Mouse (Mus musculus): ENCODE measurements around the gene Unc13a.

Gene Unc13a

DNA sequence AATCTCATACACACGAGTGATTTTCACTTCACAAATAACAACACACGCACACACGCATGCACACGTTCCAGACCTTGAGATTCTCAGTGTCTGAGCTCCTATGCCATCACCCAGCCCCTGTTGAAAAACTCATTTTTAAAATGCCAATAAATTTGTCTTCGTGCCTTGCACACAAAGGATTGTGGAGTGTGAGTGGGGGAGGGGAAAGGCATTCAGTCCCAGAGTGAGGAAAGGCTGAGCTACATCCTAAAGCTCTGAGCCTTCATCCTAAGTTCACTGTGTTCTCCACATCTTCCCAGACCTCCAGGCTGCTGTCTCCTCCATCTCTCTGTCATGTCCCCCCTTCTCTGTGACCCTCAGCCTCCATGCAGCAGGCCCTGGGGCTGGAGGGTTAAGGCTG, 4.3 kb downstream of the Unc13a start:
- no peak for DNase-seq (ENCODE audit: inconsistent age in 2 of 2, low spot score in 1 of 2)

DNA sequence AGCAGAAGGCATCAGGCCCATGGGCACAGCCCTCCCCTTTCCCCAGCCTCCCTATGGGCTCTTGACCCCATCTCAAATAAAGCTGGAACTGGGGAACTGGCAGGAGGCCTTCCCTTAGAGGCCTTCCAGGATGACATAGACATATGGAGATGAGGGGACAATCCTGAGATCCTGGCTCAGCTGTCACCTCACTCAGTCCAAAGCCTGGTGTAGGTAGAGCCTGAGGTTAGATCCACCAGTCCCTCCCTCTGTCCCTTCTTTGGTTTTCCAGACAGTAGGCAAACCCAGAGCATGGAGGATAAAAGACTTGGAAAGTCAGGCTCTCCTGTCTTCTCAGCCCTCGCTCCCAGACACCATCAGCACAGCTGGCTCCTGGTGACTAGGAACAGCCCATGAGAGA, 4.7 kb downstream of the Unc13a start:
- no peak for DNase-seq (ENCODE audit: inconsistent age in 2 of 2, low spot score in 1 of 2)

DNA sequence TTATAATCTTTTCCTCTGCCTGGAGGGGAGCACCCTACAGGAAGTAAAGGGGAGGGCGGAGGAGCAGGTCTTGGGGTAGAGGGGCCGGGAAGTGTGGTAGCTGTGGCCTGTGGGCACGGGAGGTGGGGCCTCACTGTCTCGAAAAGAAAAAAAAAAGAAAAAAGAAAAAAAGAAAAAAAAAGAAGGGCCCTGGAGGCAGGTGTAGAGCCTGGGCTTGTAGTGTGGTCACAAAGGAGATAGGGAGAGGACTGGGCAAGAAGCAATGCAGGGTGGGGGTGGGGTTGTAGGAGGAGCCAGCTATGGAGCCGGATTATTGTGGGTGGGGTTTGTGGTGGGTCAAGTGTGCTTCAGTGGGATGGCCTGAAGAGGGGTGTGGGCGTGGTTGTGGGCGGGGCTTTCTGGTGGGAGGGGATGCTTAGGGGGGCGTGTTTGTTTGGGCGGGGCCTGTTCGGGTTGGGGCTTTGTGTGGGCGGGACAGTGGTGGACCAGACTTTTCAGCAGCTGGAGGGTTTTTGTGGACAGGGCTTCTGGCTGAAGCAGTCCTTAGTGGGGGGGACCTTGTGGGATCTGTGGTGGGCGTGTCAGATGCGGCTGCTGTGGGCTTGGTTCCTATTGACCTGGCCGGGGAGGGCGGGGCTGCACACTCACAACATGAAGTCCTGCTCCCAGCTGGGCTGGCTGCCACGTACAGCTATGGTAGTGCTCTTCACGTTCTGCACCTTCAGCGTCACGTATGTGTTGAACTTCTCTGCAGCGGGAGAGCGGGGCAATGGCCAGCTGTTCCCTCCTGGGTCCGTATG, 6.0 kb downstream of the Unc13a start:
- DNase-seq (ENCODE audit: inconsistent age in 2 of 2, low spot score in 1 of 2): peak; percentile 58 to 80

DNA sequence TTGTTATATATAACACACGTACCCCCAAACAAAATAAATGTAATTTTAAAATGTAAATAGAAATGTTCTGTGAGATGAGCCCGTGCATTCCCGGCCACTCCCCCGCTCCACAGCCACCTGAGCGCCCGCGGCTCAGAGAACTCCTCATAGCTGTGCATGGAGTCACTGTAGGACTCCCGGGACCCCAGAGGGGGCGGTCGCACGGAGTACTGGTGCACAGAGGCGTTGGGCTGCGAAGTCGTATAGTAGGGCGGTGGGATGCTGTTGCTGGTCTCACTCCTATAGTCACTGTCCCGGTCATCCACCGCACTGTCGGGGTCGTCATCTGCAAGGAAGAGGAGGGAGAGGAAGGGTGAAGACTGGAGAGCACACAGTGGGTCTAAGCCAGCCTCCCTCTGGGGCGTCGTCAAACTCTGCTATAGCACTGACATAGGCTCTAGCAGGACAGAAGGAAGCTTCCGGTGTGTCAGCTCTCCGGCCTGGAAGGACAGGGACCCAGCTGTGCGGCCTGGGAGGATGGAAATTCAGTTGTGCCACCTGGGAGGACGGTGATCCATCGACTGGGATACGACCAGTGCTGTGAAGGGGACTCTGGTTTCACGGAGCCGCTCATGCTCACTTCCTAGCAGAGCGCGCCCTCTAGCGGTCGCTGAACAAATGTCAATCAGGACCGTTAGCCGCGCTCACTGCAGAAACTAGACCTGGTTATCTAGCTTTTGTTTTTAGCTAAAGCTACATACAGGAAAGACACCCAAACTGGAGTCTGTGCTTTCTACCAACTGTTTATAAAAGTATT, 11.0 kb downstream of the Unc13a start:
- peak; percentile 85 to 95 for DNase-seq (ENCODE audit: inconsistent age in 2 of 2, low spot score in 1 of 2)

DNA sequence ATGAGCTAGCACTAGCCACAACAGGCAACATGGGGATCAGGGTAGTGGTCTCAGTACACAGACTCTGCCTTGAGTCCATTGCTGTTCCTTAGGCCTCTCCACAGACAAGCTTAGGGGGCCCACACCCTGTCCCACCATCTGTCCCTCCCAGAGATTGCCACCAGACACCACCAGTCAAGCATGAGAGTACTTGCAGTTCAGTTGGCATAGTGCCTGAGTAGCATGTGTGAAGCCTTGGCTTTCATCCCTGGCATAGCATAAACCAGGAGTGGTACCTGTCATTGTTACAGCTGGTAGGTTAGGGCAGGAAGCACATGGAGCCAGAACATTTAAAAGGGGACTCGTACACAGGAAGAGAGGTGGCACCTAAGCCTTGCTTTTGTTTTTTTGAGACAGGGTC, 11.8 kb downstream of the Unc13a start:
- no peak for DNase-seq (ENCODE audit: inconsistent age in 2 of 2, low spot score in 1 of 2)

DNA sequence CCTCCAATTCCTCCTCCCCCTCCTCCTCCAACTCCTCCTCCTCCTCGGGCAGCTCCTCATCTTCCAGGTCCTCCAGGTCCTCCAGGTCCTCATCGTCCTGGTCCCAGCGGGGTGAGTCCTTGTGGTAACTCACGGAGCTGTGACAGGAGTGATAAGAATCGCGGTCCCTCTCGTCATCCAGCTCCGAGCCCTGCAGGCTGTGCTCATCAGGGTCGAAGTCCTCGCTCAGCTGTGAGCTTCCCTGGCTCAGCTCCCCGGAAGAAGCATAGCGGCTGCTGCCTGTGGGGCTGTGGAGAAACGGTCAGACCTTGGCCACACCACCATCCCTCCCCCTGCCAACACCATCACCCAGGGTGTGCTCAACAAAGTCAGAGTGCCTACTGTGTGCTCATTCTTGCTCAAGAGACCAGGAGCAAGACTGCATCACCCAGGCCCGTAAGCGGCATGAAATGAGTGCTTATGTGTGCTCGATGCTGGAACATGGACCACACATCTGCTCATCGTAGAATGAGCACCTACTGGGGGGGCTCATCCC, 13.0 kb downstream of the Unc13a start:
- DNase-seq (ENCODE audit: inconsistent age in 2 of 2, low spot score in 1 of 2): peak in 1 of 2 experiments; percentile 58

DNA sequence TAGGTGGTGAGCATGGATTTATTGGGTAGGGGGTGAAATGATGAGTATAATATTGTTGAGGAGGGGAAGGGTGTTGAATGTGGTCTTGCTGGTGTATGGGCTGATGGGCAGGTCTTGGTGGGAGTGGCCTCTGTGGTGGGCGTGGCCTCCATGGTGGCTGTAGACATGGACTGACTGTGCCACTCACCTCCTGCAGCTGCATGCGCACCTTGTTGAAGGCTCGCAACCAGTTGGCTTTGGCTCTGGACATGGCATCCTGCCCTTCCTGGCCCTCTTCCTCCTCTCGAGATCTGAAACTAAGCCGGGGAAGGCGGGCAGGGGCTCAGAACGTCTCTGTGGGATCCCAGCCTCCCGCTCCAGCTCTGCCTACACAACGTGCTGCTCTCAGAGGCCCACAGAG, 13.7 kb downstream of the Unc13a start:
- no peak for DNase-seq (ENCODE audit: inconsistent age in 2 of 2, low spot score in 1 of 2)

DNA sequence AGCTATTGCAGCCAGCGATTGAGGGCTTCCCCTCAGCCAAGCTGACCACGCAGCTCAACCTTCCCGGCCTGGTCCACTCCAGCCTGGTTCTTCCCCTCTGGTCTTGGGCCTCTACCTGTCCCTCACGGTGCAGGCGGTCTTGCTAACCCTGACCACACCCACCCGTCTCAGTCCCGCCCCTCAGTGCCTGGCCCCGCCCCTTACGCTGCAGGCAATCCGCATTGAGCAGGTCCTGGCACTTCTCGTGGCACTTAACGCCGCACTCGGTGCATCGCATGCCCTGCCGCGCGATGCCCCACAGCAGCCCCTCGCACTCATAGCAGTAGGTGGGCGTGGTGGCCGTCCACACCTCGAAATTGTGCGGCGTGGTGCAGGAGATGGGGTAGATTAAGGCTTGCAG, 17.0 kb downstream of the Unc13a start:
- peak in 1 of 2 experiments; percentile 75 for DNase-seq (ENCODE audit: inconsistent age in 2 of 2, low spot score in 1 of 2)

DNA sequence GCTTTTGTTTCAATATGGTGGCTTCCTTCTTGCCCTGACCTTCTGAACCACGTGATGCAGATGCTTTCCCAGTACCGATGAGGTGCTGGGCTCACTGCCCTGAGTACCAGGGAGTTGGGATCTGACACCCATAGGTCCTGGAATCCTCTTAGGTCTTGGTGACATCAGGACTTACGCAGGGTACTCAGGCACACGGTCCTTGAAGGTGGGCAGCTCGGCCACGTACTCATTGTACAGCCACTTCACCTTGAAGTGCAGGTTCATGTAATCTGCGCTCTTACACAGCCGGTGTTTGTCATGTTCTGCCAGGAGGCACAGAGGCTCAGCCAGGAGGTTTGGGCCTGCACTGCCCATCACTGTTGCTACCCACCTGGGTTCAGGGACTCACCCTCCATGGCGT, 26.0 kb downstream of the Unc13a start:
- DNase-seq (ENCODE audit: inconsistent age in 2 of 2, low spot score in 1 of 2): no peak

DNA sequence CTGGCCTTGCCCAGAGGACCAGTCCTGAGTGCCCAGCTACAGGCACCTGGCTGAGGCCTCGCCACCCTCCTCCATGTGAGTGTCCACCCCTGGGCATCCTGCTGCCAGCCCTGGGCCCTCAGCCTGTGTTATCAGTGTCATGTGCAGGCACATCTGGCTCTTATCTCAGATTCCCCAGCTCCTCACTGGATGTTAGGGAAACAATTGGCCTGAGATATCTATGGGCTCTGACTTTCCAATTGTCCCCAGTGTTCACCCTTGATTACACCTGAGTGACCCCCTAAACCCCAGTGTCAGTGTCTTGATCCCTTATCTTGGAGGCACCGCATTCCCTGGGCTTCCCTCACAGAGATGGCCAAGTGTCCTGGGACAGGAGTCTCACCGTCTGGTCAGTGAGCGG, 32.2 kb downstream of the Unc13a start:
- DNase-seq (ENCODE audit: inconsistent age in 2 of 2, low spot score in 1 of 2): no peak

DNA sequence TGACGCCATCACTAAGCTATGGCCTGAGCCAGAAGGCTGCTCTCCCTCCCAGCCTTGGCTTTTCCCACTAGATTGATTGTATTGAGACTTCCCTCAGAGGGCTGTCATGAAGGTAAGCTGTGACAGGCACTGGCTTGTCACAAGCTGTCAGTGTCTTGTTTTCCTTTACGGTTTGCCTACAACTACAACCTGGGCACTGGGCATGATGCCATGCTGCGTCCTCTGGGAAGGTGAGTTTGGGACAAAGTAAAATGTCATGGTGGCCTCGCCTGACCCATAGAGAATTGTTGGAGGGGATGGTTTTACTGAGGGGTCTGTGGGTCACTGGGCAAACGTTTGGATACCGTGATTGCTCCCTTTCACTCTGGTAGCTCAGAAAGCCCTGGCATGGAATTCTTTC, 33.2 kb downstream of the Unc13a start:
- DNase-seq (ENCODE audit: inconsistent age in 2 of 2, low spot score in 1 of 2): no peak

DNA sequence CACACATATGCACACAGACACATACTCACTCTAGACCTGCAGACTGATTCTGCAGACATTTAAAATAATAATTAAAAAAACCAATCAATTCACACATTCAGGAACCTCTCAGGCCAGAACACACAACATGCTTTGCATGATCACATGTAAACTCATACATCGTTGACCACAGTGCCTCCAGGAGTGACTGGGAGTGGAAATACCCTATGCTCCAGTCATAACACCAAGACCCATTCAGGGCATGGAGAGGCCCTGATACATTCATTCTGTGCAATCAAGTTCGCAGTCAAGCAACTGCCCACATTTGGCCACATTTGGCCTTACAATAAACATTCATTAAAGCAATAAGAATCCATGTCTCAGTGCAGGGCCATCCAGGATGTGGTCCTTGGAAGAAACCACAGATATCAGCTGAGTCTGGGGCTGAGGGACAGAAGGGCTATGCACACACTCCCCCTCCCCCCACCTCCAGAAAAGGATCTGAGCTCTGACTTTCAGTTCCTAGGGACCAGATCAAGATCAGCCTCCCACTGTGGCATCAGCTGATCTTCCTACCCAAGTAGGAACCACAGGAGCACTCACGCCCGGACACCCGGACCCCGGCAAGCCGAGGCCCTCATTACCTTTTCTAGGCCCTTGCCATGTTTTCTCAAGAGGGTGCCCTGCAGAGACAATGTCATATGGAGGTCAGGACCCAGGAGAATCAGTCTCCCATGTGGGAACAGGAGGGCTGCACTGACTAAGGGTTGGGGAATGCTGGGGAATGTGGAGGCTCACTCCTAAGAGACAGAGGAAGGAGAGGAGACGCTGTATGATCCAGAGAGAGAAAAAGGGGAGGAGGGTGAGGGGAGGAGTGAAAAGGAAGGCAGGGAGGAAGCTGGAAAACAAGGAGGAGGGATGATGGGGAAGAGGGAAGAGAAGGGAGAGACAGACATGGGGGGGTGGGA, 34.1 kb downstream of the Unc13a start:
- no peak for DNase-seq (ENCODE audit: inconsistent age in 2 of 2, low spot score in 1 of 2)

DNA sequence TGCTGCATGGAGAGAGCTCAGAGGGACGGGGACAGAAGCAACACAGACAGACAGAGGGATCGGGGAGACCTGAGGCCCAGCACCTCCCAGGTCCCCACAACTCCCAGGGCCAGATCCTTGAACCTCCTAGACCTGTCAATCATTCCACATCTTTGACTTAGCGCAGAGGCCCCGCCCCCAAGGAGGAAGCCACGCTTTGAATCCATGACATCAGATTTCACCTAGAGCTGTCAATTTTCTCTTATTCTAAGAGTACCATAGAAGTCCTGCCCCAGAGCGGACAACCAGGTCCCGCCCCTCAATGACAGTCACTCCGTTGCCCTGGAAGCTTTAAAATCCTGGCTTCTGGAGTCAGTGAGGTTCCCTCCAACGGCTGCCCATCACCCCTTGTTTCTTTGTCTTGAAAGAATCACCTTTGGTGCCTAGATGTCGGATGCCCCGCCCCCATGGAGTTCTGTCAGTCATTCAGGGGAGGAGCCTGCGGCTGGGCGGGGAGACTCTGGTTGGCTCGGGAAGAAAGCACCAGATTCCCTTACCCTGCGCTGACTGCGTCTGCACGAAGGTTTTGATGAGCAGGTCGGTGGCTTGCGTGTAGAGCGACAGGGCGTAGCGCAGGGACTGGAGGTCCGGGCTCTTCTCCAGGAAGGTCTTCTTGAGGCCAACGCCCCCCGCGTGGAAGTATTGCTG, 37.4 kb downstream of the Unc13a start:
- DNase-seq (ENCODE audit: inconsistent age in 2 of 2, low spot score in 1 of 2): peak; percentile 81 to 92

DNA sequence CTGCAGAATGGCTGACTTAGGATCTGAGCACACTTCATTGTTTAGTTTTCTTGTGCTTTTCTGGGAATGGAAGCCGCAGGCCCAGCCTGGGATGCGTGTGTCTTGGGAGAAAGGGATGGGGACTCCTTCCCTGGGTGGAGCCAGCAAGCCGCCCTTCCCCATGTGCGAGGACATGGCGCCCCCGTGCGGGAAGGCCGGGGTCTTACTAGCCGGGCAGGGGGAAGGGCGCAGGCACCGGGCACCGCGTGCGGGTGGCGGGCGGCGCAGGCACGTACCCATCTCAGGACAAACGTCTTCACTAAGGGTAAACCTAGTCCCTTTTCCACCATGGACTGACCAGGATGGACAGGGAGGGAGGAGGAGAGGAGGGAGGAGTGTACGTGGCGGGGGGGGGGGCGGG, 38.4 kb downstream of the Unc13a start:
- peak; percentile 81 to 89 for DNase-seq (ENCODE audit: inconsistent age in 2 of 2, low spot score in 1 of 2)

DNA sequence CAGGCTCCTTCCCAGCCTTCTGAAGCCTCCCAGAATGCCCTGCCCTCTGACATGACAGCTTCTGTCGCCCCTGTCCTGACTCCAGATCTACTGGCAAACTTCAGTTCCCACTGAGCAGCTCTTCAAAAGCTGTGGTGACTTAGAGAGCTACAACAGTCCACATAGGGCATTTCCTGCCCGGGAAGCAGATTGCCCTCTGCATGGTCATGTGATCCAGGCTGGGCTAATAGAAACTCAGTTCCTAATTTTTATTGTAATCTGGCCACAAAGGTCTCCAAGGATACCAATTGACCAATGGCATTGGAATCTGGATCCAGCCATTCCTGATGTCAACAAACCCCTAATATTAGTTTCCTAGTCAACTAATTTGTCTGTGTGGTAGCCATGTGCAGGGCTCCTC, 39.7 kb downstream of the Unc13a start:
- peak in 1 of 2 experiments; percentile 46 for DNase-seq (ENCODE audit: inconsistent age in 2 of 2, low spot score in 1 of 2)

DNA sequence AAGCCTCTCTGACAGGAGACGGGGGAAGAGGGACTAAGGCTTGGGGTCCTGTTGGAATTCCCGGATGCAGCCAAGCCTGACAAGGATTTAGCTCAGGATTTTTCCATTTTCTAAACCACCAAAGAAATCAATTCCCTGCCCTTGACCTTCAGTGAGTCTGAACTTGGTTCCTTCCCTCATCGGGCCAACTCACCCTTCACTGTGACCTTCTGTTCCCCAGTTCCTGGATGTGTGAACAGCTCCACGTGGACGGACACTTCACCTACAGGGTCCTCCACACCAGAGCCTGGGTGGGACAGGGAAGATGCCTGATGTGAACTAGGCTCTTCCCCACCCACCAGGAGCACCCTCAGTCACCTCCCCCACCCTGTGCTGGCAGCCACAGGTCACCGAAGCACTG, 40.8 kb downstream of the Unc13a start:
- peak; percentile 43 to 68 for DNase-seq (ENCODE audit: inconsistent age in 2 of 2, low spot score in 1 of 2)

DNA sequence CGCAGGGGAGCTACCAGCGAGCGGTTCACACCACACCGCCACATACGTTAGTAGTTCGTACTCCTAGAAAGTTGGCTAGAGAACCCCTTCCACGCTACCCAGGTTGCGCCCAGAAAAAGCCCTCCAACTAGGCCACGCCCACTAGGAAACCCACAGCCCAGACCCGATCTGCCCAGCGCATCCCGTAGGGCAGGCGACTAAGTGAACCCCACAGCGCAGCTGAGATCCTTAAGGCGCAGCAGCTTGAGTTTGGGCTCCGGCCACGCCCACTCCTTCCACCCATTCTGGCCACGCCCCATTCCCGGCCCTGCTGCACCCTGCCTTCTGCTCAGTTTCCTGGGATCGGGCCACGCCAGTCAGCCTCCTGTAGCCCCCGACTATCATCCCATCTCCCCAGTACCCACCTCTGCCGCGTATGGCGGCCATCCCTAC, 41.8 kb downstream of the Unc13a start:
- DNase-seq (ENCODE audit: inconsistent age in 2 of 2, low spot score in 1 of 2): peak; percentile 84 to 88

DNA sequence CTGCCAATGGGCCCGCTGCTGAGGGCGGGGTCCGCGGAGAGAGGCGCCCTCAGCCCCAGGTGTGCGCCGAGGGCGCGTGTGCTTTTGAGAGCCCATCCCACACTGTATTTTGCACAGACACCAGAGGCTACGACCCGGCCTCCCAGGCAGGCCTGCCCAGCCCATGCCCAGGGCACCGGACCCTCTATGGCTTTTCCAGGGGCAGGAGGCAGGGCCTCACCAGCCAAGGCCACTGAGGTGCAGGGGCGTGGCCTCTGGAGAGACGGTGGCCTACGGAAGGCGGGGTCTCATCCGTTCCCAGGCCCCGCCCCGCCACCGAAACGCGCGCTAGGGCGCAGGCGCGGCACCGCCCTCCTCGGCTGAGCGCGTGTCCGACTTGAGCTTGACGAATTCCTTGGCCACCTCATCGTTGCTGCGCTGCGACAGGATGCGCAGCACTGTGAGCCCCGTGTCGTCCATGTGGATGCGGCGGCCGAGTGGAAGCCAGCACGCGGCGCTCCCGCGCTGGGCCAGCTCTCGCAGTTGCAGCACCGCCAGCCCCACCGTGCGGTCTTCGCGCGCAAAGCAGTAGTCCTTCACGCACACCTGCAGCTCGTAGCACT, 42.4 kb downstream of the Unc13a start:
- DNase-seq (ENCODE audit: inconsistent age in 2 of 2, low spot score in 1 of 2): peak; percentile 98 to 99

DNA sequence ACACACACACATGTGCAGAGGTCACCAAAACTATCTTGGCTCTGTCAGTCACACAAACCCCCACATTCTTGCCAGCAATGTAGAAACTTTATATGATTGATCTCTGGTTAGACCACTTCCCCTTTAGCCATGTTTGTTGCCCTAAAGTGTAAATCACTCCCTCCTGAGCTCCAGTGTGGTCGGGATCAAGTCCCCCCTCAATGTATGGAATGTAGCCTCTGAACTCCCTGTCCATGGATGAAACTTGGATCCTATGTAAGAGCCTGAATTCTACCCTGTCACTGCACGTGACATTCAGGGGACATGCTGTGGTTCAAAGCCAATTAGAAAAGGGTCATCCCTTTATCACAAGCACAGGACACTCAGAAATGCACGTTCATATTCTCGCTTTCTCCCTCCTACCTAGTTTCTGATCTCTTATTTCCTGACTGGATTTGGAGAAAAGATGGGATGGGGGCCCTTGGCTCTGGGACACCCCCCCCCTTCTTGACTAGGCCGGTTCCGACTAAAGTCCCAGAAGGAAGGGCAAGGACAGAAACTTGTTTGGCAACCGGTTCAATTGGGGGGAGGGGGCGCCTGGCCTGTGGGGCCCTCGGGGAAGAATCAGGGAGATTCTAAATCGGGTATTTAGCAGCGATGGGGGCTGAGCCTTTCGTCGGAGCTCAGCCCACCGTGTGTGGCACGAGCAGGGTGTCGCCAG, 43.0 kb downstream of the Unc13a start:
- DNase-seq (ENCODE audit: inconsistent age in 2 of 2, low spot score in 1 of 2): no peak

Data from adrenal gland, adult (tissue).